Mouse (Mus musculus) MEL (cell line): Measurements from ENCODE around the gene Eef1akmt3. TPM values are rescaled to one million over a fixed set of nuclear protein-coding genes. Genes with fewer than 3 reads are reported as not detected.
"Not testable (repeated sequence)": the region's sequence is repeated elsewhere in the genome, so short reads cannot be mapped to it uniquely, and the experiment has no call there.

ENCODE experiments used
- DNase-seq: peaks from one replicate; pipeline ENCODE4 v3.0.0; 2011; ENCODE audit warnings: low read depth, low spot score
- H3K27ac ChIP-seq: 2 replicates; pipeline ENCODE4 v1.5.1; 2012; ENCODE audit warnings: low read depth, mild to moderate bottlenecking, control low read depth, low read length, moderate library complexity; ENCODE audit not compliant: control insufficient read depth
- H3K27me3 ChIP-seq, 2 experiments: fragments of 150-350 bp in 1 of 2; sonication (generic) in 1 of 2; 2 replicates each; pipeline ENCODE4 v1.6.1; 2012; ENCODE audit warnings: low read length in 2 of 2, mild to moderate bottlenecking in 2 of 2, improper control_type of control experiment in 1 of 2, moderate library complexity in 1 of 2; ENCODE audit not compliant: insufficient read depth in 2 of 2, control insufficient read depth in 1 of 2
- H3K36me3 ChIP-seq, 2 experiments: 2 replicates each; pipeline ENCODE4 v1.6.1; 2012 to 2014; ENCODE audit warnings: low read length in 2 of 2, improper control_type of control experiment in 1 of 2, inconsistent platforms in 1 of 2, mild to moderate bottlenecking in 1 of 2; ENCODE audit not compliant: insufficient read depth in 2 of 2, control insufficient read depth in 1 of 2
- H3K4me1 ChIP-seq, 2 experiments: fragments of 150-350 bp in 1 of 2; sonication (generic) in 1 of 2; 2 replicates each; pipeline ENCODE4 v1.6.1; 2012; ENCODE audit warnings: low read length in 2 of 2, improper control_type of control experiment in 1 of 2, mild to moderate bottlenecking in 1 of 2; ENCODE audit not compliant: insufficient read depth in 2 of 2, control insufficient read depth in 1 of 2
- H3K4me3 ChIP-seq, 2 experiments: fragments of 150-350 bp in 1 of 2; sonication (generic) in 1 of 2; 2 replicates each; pipeline ENCODE4 v1.5.1; 2012; ENCODE audit warnings: low read depth in 2 of 2, low read length in 2 of 2, mild to moderate bottlenecking in 2 of 2, moderate library complexity in 2 of 2, control low read depth in 1 of 2, improper control_type of control experiment in 1 of 2; ENCODE audit not compliant: control insufficient read depth in 1 of 2, insufficient read depth in 1 of 2
- H3K79me2 ChIP-seq: 2 replicates; pipeline ENCODE4 v1.6.1; 2012; ENCODE audit warnings: mild to moderate bottlenecking, low read length, moderate library complexity; ENCODE audit not compliant: control insufficient read depth, poor library complexity, insufficient read depth
- H3K9ac ChIP-seq: 2 replicates; pipeline ENCODE4 v1.6.1; 2012; ENCODE audit warnings: low read depth, mild to moderate bottlenecking, control low read depth, low read length, moderate library complexity; ENCODE audit not compliant: control insufficient read depth, poor library complexity, severe bottlenecking
- H3K9me3 ChIP-seq: fragments of 150-350 bp; sonication (generic); replicated peaks from 2 replicates; pipeline ENCODE4 v1.6.1; 2012; ENCODE audit warnings: mild to moderate bottlenecking, low read length, improper control_type of control experiment, moderate library complexity; ENCODE audit not compliant: insufficient read depth
- CHD1 ChIP-seq: IDR thresholded peaks from 2 replicates; pipeline ENCODE4 v1.6.1; 2012; ENCODE audit warnings: low read depth, mild to moderate bottlenecking, inconsistent platforms, low read length, improper control_type of control experiment
- CTCF ChIP-seq, 3 experiments: IDR thresholded peaks in 2 of 3; conservative IDR thresholded peaks in 1 of 3; 2 replicates each; pipeline ENCODE4 v1.5.1; 2011 to 2012; ENCODE audit warnings: low read length in 3 of 3, low read depth in 2 of 3, mild to moderate bottlenecking in 2 of 3, improper control_type of control experiment in 1 of 3, inconsistent platforms in 1 of 3, mixed read lengths in 1 of 3, moderate library complexity in 1 of 3; ENCODE audit not compliant: control insufficient read depth in 1 of 3, insufficient read depth in 1 of 3, poor library complexity in 1 of 3, severe bottlenecking in 1 of 3
- E2F4 ChIP-seq: IDR thresholded peaks from 2 replicates; pipeline ENCODE4 v1.6.1; 2011; ENCODE audit warnings: low read depth, low read length, improper control_type of control experiment, borderline replicate concordance
- ELF1 ChIP-seq: IDR thresholded peaks from 2 replicates; pipeline ENCODE4 v1.6.1; 2014; ENCODE audit warnings: low read depth, mild to moderate bottlenecking, inconsistent platforms, low read length, improper control_type of control experiment, moderate library complexity
- ETS1 ChIP-seq: IDR thresholded peaks from 2 replicates; pipeline ENCODE4 v1.6.1; 2012; ENCODE audit warnings: low read depth, mild to moderate bottlenecking, inconsistent platforms, low read length, improper control_type of control experiment, moderate library complexity
- GATA1 ChIP-seq: IDR thresholded peaks from 2 replicates; pipeline ENCODE4 v1.6.1; 2011; ENCODE audit warnings: low read depth, low read length, improper control_type of control experiment
- HCFC1 ChIP-seq: IDR thresholded peaks from 2 replicates; pipeline ENCODE4 v1.6.1; 2012; ENCODE audit warnings: low read depth, mild to moderate bottlenecking, inconsistent platforms, low read length, improper control_type of control experiment, moderate library complexity
- JUND ChIP-seq: IDR thresholded peaks from 2 replicates; pipeline ENCODE4 v1.6.1; 2011; ENCODE audit warnings: low read depth, mild to moderate bottlenecking, improper control_type of control experiment, low read length
- MAX ChIP-seq: IDR thresholded peaks from 2 replicates; pipeline ENCODE4 v1.6.1; 2011; ENCODE audit warnings: low read length, improper control_type of control experiment
- MAZ ChIP-seq: IDR thresholded peaks from 2 replicates; pipeline ENCODE4 v1.6.1; 2012; ENCODE audit warnings: low read depth, mild to moderate bottlenecking, inconsistent platforms, low read length, improper control_type of control experiment
- MXI1 ChIP-seq: IDR thresholded peaks from 2 replicates; pipeline ENCODE4 v1.6.1; 2011; ENCODE audit warnings: mild to moderate bottlenecking, low read depth, low read length, improper control_type of control experiment
- NRF1 ChIP-seq: IDR thresholded peaks from 2 replicates; pipeline ENCODE4 v1.6.1; 2014; ENCODE audit warnings: low read depth, mild to moderate bottlenecking, inconsistent platforms, low read length, improper control_type of control experiment, moderate library complexity; ENCODE audit not compliant: poor library complexity, insufficient read depth, severe bottlenecking
- POLR2AphosphoS5 ChIP-seq: IDR thresholded peaks from 2 replicates; pipeline ENCODE4 v1.6.1; 2012; ENCODE audit warnings: low read depth, borderline replicate concordance, mild to moderate bottlenecking, inconsistent platforms, low read length, moderate library complexity, mixed read lengths
- SIN3A ChIP-seq: IDR thresholded peaks from 2 replicates; pipeline ENCODE4 v1.6.1; 2012; ENCODE audit warnings: low read length, improper control_type of control experiment, inconsistent platforms
- TAL1 ChIP-seq: IDR thresholded peaks from 2 replicates; pipeline ENCODE4 v1.6.1; 2012; ENCODE audit warnings: mild to moderate bottlenecking, inconsistent platforms, low read length, moderate library complexity, mixed read lengths
- TBP ChIP-seq: IDR thresholded peaks from 2 replicates; pipeline ENCODE4 v1.8.0; 2011; ENCODE audit warnings: low read depth, low read length, improper control_type of control experiment
- TCF12 ChIP-seq: IDR thresholded peaks from 2 replicates; pipeline ENCODE4 v1.6.1; 2014; ENCODE audit warnings: low read depth, mild to moderate bottlenecking, inconsistent platforms, low read length, improper control_type of control experiment, moderate library complexity
- ZC3H11A ChIP-seq: IDR thresholded peaks from 2 replicates; pipeline ENCODE4 v1.6.1; 2012; ENCODE audit warnings: low read depth, mild to moderate bottlenecking, inconsistent platforms, low read length, improper control_type of control experiment
- ZMIZ1 ChIP-seq: IDR thresholded peaks from 2 replicates; pipeline ENCODE4 v1.6.1; 2012; ENCODE audit warnings: low read depth, mild to moderate bottlenecking, inconsistent platforms, low read length, improper control_type of control experiment, moderate library complexity
- ZNF384 ChIP-seq: IDR thresholded peaks from 2 replicates; pipeline ENCODE4 v1.6.1; 2012; ENCODE audit warnings: low read depth, mild to moderate bottlenecking, inconsistent platforms, low read length, improper control_type of control experiment
- polyA plus RNA-seq, 2 experiments: library from polyadenylated mRNA; stranded (reverse) in 1 of 2; unstranded in 1 of 2; fragments of >175 nt in 1 of 2; fragments of >200 nt in 1 of 2; gene quantifications; 2 replicates each; pipeline versions ENCODE4 v1.2.1 to v1.2.4; 2012; ENCODE audit warnings: low replicate concordance in 2 of 2, low read depth in 1 of 2; ENCODE audit not compliant: insufficient read length in 2 of 2, insufficient read depth in 1 of 2, missing spikeins in 1 of 2
- total RNA-seq: library from RNA; depleted of rRNA; stranded (reverse); fragments of 300-350 nt; gene quantifications from 2 replicates; pipeline ENCODE4 v1.2.3, GENCODE M21; 2012

Eef1akmt3 gene
- total and polyA plus RNA-seq, 3 experiments: 0.27 to 2.3 TPM; not detected in 1

DNA sequence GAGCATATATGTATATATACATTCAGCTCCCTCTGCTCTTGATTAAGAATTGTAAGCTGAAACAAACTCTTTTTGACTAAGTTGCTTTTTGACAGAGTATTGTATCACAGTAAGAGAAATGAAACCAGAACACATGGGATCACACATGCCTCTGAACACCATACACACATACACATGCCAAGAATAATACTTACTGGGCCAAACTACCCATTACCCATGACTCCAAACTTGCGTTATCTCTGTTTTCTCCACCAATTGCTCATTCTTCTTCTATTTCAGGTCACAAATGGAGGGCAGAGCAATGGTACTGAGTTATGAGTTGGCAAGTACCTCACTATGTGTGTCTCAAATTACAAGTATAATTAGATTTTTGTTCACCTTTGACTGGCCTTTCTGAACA lies 32.7 kb upstream of the Eef1akmt3 start:
- TF ChIP-seq CHD1 (no peak), ETS1 (no peak), TCF12 (no peak), JUND (no peak), MAZ (no peak), ZMIZ1 (no peak), GATA1 (no peak), TBP (no peak), TAL1 (no peak), SIN3A (no peak), MAX (no peak), ZC3H11A (no peak), E2F4 (no peak), ZNF384 (no peak), POLR2AphosphoS5 (no peak), HCFC1 (no peak), ELF1 (no peak), MXI1 (no peak), CTCF (IDR thresholded peaks at IDR 0.05 in 2 of 3, conservative IDR thresholded peaks at IDR 0.05 in 1 of 3; ENCODE audit: control insufficient read depth in 1 of 3, insufficient read depth in 1 of 3, low read depth in 2 of 3, low read length in 3 of 3, poor library complexity in 1 of 3, severe bottlenecking in 1 of 3) (no peak), NRF1 (no peak)
- H3K4me1 ChIP-seq: 0 out of 4 replicates have a peak, but pooled peaks cover 0 to 2% of the 10 kb centered on the region in 2 experiments

DNA sequence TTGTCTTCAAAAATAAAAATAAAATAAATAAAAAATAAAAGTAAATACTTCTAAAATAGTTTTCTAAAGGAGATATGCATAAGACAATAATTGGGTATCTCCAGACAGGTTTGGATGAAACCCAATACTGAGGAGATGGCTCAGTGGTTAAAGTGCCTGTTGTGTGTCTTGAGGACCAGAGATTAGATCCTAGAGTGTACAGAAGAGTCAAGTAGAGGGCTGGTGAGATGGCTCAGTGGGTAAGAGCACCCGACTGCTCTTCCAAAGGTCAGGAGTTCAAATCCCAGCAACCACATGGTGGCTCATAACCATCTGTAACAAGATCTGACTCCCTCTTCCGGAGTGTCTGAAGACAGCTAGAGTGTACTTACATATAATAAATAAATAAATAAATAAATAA lies 31.7 kb upstream of the Eef1akmt3 start:
- peak; percentile 90 for TF ChIP-seq TBP
- not testable (repeated sequence) for H3K4me1 ChIP-seq, H3K4me3 ChIP-seq, H3K36me3 ChIP-seq, H3K9ac ChIP-seq, H3K27me3 ChIP-seq, H3K9me3 ChIP-seq, H3K27ac ChIP-seq
- DNase-seq: peak; percentile 35
- H3K79me2 ChIP-seq: peaks cover 14% of the 10 kb centered on the region

More for the DNA sequence above, 32.7 kb upstream of the Eef1akmt3 start:
- H3K27me3 ChIP-seq: no peaks in the 10 kb centered on the region
- no peaks in the 10 kb centered on the region for H3K9me3 ChIP-seq
- DNase-seq: no peak
- peaks cover 13% of the 10 kb centered on the region for H3K79me2 ChIP-seq
- H3K9ac ChIP-seq: no peak overlapping the region
- no peak overlapping the region for H3K27ac ChIP-seq
- no peaks in the 10 kb centered on the region; a peak in 1 of 4 replicates for H3K36me3 ChIP-seq
- no peak overlapping the region for H3K4me3 ChIP-seq
